ENCODE assay signal across 8 mouse cellular contexts in genomic region chr15:6882180-6882579, GRCm38 (mm10). TPM values are rescaled to one million over a fixed set of nuclear protein-coding genes. Genes with fewer than 3 reads are reported as not detected.
A peak's percentile ranks its signal among the peaks of the same experiment; 100 is the strongest.
DNase-seq lines count a peak whose midpoint lies in the region; ATAC-seq and TF ChIP-seq lines count a peak whose summit lies in the region.

No protein-coding gene starts in this region.

- no peaks in the 10 kb centered on the region for H3K4me1 ChIP-seq in forebrain, postnatal 0 days (ENCODE audit: insufficient read depth)
- H3K4me1 ChIP-seq in forebrain, embryonic 10.5 days, result 0 out of 2 replicates have a peak, but pooled peaks cover 3% of the 10 kb centered on the region
- no peaks in the 10 kb centered on the region for H3K4me1 ChIP-seq in midbrain, postnatal 0 days (ENCODE audit: insufficient read depth, low read length)
- no peaks in the 10 kb centered on the region for H3K4me1 ChIP-seq in midbrain, embryonic 10.5 days
- H3K4me1 ChIP-seq in lung, embryonic 14.5 days (ENCODE audit: insufficient read depth), result 0 out of 2 replicates have a peak, but pooled peaks cover 5% of the 10 kb centered on the region

- H3K27me3 ChIP-seq in forebrain, postnatal 0 days (ENCODE audit: insufficient read depth, low read length), result no peaks in the 10 kb centered on the region
- peaks cover 9% of the 10 kb centered on the region for H3K27me3 ChIP-seq in forebrain, embryonic 10.5 days (ENCODE audit: poor library complexity, severe bottlenecking)
- H3K27me3 ChIP-seq in midbrain, postnatal 0 days (ENCODE audit: insufficient read depth, low read length), result no peaks in the 10 kb centered on the region
- H3K27me3 ChIP-seq in midbrain, embryonic 10.5 days (ENCODE audit: low read depth, poor library complexity, severe bottlenecking), result no peaks in the 10 kb centered on the region
- H3K27me3 ChIP-seq in lung, embryonic 14.5 days (ENCODE audit: insufficient read depth, low read length), result no peaks in the 10 kb centered on the region

- no peak overlapping the region for H3K4me2 ChIP-seq in forebrain, postnatal 0 days (ENCODE audit: low read depth)
- no peak overlapping the region for H3K4me2 ChIP-seq in midbrain, postnatal 0 days (ENCODE audit: low read depth, low read length, poor library complexity, severe bottlenecking)
- H3K4me2 ChIP-seq in lung, embryonic 14.5 days, result no peak overlapping the region

- no peak overlapping the region for H3K27ac ChIP-seq in forebrain, postnatal 0 days (ENCODE audit: low read depth, low read length)
- H3K27ac ChIP-seq in forebrain, embryonic 10.5 days, result no peak overlapping the region
- no peak overlapping the region for H3K27ac ChIP-seq in midbrain, postnatal 0 days (ENCODE audit: low read depth, low read length)
- no peak overlapping the region for H3K27ac ChIP-seq in midbrain, embryonic 10.5 days (replicated peaks)
- no peak overlapping the region for H3K27ac ChIP-seq in lung, embryonic 14.5 days (ENCODE audit: low read depth)

- H3K9ac ChIP-seq in forebrain, postnatal 0 days, result no peak overlapping the region
- no peak overlapping the region for H3K9ac ChIP-seq in midbrain, postnatal 0 days (replicated peaks; ENCODE audit: low read length, poor library complexity, severe bottlenecking)
- H3K9ac ChIP-seq in lung, embryonic 14.5 days, result no peak overlapping the region

- no peaks in the 10 kb centered on the region for H3K36me3 ChIP-seq in forebrain, postnatal 0 days (ENCODE audit: insufficient read depth)
- no peaks in the 10 kb centered on the region for H3K36me3 ChIP-seq in forebrain, embryonic 10.5 days (replicated peaks)
- no peaks in the 10 kb centered on the region for H3K36me3 ChIP-seq in midbrain, postnatal 0 days (ENCODE audit: insufficient read depth, low read length)
- H3K36me3 ChIP-seq in midbrain, embryonic 10.5 days, result no peaks in the 10 kb centered on the region
- H3K36me3 ChIP-seq in lung, embryonic 14.5 days (ENCODE audit: insufficient read depth), result no peaks in the 10 kb centered on the region

- ATAC-seq in forebrain, postnatal 0 days, result peak; percentile 29; the same call in 1 of the 2 replicates
- ATAC-seq in midbrain, postnatal 0 days (ENCODE audit: low FRiP score), result no peak
- ATAC-seq in frontal cortex, adult (ENCODE audit: low TSS enrichment), result peak; percentile 96
- no peak for ATAC-seq in lung, embryonic 14.5 days (ENCODE audit: insufficient read depth)

- peak; percentile 56 for TF ChIP-seq CTCF in forebrain, postnatal 0 days (IDR thresholded peaks at IDR 0.05; ENCODE audit: low read depth)
- TF ChIP-seq CTCF in midbrain, postnatal 0 days (IDR thresholded peaks at IDR 0.05), result peak; percentile 73
- peak; percentile 58 for TF ChIP-seq CTCF in lung, embryonic 14.5 days (IDR thresholded peaks at IDR 0.05; ENCODE audit: low read depth)

- DNase-seq in forebrain, postnatal 0 days, result peak; percentile 54
- DNase-seq in forebrain, embryonic 10.5 days (ENCODE audit: extremely low spot score, low spot score), result no peak
- peak; percentile 64 for DNase-seq in midbrain, postnatal 0 days (ENCODE audit: low spot score)
- no peak for DNase-seq in midbrain, embryonic 10.5 days (ENCODE audit: low spot score)
- DNase-seq in lung, embryonic 14.5 days, result peak; percentile 77
- no peak for DNase-seq in gastrocnemius, adult 8-10 months (ENCODE audit: low spot score in 2 of 2)
- DNase-seq in gastrocnemius, postnatal 25 days, result no peak

- WGBS in forebrain, postnatal 0 days, result 40% methylated on average over 7 of the region's 7 CpGs
- 44% methylated on average over 7 of the region's 7 CpGs for WGBS in forebrain, embryonic 10.5 days
- WGBS in midbrain, postnatal 0 days, result 44% methylated on average over 7 of the region's 7 CpGs
- 50% methylated on average over 7 of the region's 7 CpGs for WGBS in midbrain, embryonic 10.5 days
- WGBS in lung, embryonic 14.5 days, result 22% methylated on average over 7 of the region's 7 CpGs

- H3K4me3 ChIP-seq in forebrain, postnatal 0 days (ENCODE audit: low read depth, low read length), result no peak overlapping the region
- no peak overlapping the region for H3K4me3 ChIP-seq in forebrain, embryonic 10.5 days
- H3K4me3 ChIP-seq in midbrain, postnatal 0 days (ENCODE audit: low read depth, low read length), result no peak overlapping the region
- H3K4me3 ChIP-seq in midbrain, embryonic 10.5 days, result no peak overlapping the region
- H3K4me3 ChIP-seq in lung, embryonic 14.5 days (ENCODE audit: low read depth, low read length), result no peak overlapping the region

- no peaks in the 10 kb centered on the region for H3K9me3 ChIP-seq in forebrain, postnatal 0 days (ENCODE audit: low read length)
- no peaks in the 10 kb centered on the region for H3K9me3 ChIP-seq in forebrain, embryonic 10.5 days
- H3K9me3 ChIP-seq in midbrain, postnatal 0 days (ENCODE audit: low read length), result no peaks in the 10 kb centered on the region
- no peaks in the 10 kb centered on the region for H3K9me3 ChIP-seq in midbrain, embryonic 10.5 days (replicated peaks)
- no peaks in the 10 kb centered on the region for H3K9me3 ChIP-seq in lung, embryonic 14.5 days (ENCODE audit: low read depth, low read length)

RNA-seq across cellular contexts. Expression of gene Osmr, which starts 7.4 kb away (rescaled TPM):
- 1.8 and 2.6 TPM in 2 replicates for total RNA-seq in forebrain, postnatal 0 days (2014; rRNA removed)
- polyA plus RNA-seq in forebrain, postnatal 0 days (2015; fragmentation: Nextera tagmentation; extraction: Ambion mirVana), result 1.1 and 1.7 TPM in 2 replicates
- polyA plus RNA-seq in forebrain, embryonic 10.5 days (2016; fragmentation: Nextera tagmentation; extraction: Ambion mirVana), result 0.11 and 0.16 TPM in 2 replicates
- total RNA-seq in midbrain, postnatal 0 days (2014; rRNA removed), result 2.0 and 3.8 TPM in 2 replicates
- polyA plus RNA-seq in midbrain, postnatal 0 days (2015; fragmentation: Nextera tagmentation; extraction: Ambion mirVana), result 1.8 TPM in 2 replicates
- polyA plus RNA-seq in midbrain, embryonic 10.5 days (2016; fragmentation: Nextera tagmentation; extraction: Ambion mirVana), result 0.41 and 0.83 TPM in 2 replicates
- polyA plus RNA-seq in lung, embryonic 14.5 days (2014; fragmentation: Nextera tagmentation; extraction: Ambion mirVana), result 0.50 and 0.74 TPM in 2 replicates
- total RNA-seq in gastrocnemius, adult 8-10 months (2022), result 1 to 10 TPM; 2.9 to 4.6 (median 3.6) TPM
- total RNA-seq in gastrocnemius, postnatal 25 days (2021), result 1 to 10 TPM; 3.7 to 5.4 TPM

Comparison
In these comparisons a context has a peak if more than half of its experiments do, and no peak if none do; other contexts are left out.
1. DNase-seq: peak in forebrain, postnatal 0 days (single experiment), midbrain, postnatal 0 days (single experiment) and lung, embryonic 14.5 days (single experiment); none in forebrain, embryonic 10.5 days (single experiment), midbrain, embryonic 10.5 days (single experiment), gastrocnemius, adult 8-10 months (0 of 2) and gastrocnemius, postnatal 25 days (single experiment).
2. ATAC-seq: peak in forebrain, postnatal 0 days (single experiment) and frontal cortex, adult (single experiment); none in midbrain, postnatal 0 days (single experiment) and lung, embryonic 14.5 days (single experiment).
3. Peak in every context shown above with its lines, with median percentiles within 50 percentile points of each other: CTCF ChIP-seq.